Mouse (Mus musculus) forebrain, embryonic 13.5 days (tissue): ENCODE measurements around the gene Mns1. TPM values are rescaled to one million over a fixed set of nuclear protein-coding genes. Genes with fewer than 3 reads are reported as not detected.
A peak's percentile ranks its signal among the peaks of the same experiment; 100 is the strongest.
"Not testable (repeated sequence)": the region's sequence is repeated elsewhere in the genome, so short reads cannot be mapped to it uniquely, and the experiment has no call there.

ENCODE experiments used
- ATAC-seq: fragments of 200-750 bp; cut with Nextera tagmentation; 2 replicates; pipeline ENCODE4 v1.8.0; 2017
- H3K27ac ChIP-seq: fragments of 300-500 bp; sonication (generic); 2 replicates; pipeline ENCODE4 v1.5.1; 2015; ENCODE audit warnings: inconsistent platforms, mild to moderate bottlenecking, moderate library complexity
- H3K27me3 ChIP-seq: fragments of 300-500 bp; sonication (generic); 2 replicates; pipeline ENCODE4 v1.6.1; 2015; ENCODE audit warnings: mild to moderate bottlenecking, inconsistent platforms
- H3K36me3 ChIP-seq: fragments of 300-500 bp; sonication (generic); 2 replicates; pipeline ENCODE4 v1.6.1; 2015; ENCODE audit warnings: mild to moderate bottlenecking, inconsistent platforms; ENCODE audit not compliant: poor library complexity, severe bottlenecking
- H3K4me1 ChIP-seq: fragments of 300-500 bp; sonication (generic); 2 replicates; pipeline ENCODE4 v1.6.1; 2015; ENCODE audit warnings: inconsistent platforms
- H3K4me2 ChIP-seq: fragments of 300-500 bp; sonication (generic); 2 replicates; pipeline ENCODE4 v1.6.1; 2015; ENCODE audit warnings: inconsistent platforms, mild to moderate bottlenecking, moderate library complexity
- H3K4me3 ChIP-seq: fragments of 300-500 bp; sonication (generic); 2 replicates; pipeline ENCODE4 v1.5.1; 2015; ENCODE audit warnings: mild to moderate bottlenecking, inconsistent platforms
- H3K9ac ChIP-seq: fragments of 300-500 bp; sonication (generic); 2 replicates; pipeline ENCODE4 v1.6.1; 2015; ENCODE audit warnings: mild to moderate bottlenecking, inconsistent platforms
- H3K9me3 ChIP-seq: fragments of 300-500 bp; sonication (generic); replicated peaks from 2 replicates; pipeline ENCODE4 v1.6.1; 2016; ENCODE audit warnings: inconsistent platforms
- WGBS: fragments of 180-500 bp; shearing (Covaris S2); methylation state at CpG from one replicate; pipeline ENCODE4 v1.1.7; 2015; 5-methylcytosine and 5-hydroxymethylcytosine counted together
- polyA plus RNA-seq: library from polyadenylated mRNA; unstranded; fragments of >200 nt; fragmentation: Nextera tagmentation; extraction: Ambion mirVana; gene quantifications from 2 replicates; pipeline ENCODE4 v1.2.1, GENCODE M21; 2015

Mns1 gene
- polyA plus RNA-seq, 1 experiment from 2014 or later = 30.4 TPM

GRCm38 (mm10) chr9:72438749-72439148 lies 938 bp downstream of the Mns1 start:
- H3K27me3 ChIP-seq = no peaks in the 10 kb centered on the region
- peak overlapping the region; percentile 76 for H3K9ac ChIP-seq
- H3K9me3 ChIP-seq = no peaks in the 10 kb centered on the region
- H3K4me1 ChIP-seq = peaks cover 18% of the 10 kb centered on the region
- WGBS = 2% methylated on average over 9 of the region's 9 CpGs
- H3K4me3 ChIP-seq = peak overlapping the region; percentile 63
- ATAC-seq = 0 out of 2 replicates have a peak, but pooled peaks have one; percentile 17
- 0 out of 2 replicates have a peak, but pooled peaks cover 5% of the 10 kb centered on the region for H3K36me3 ChIP-seq
- no peak overlapping the region for H3K27ac ChIP-seq
- peak overlapping the region; percentile 90 for H3K4me2 ChIP-seq

GRCm38 (mm10) chr9:72440358-72440757 lies 2.5 kb downstream of the Mns1 start:
- no peak overlapping the region for H3K4me2 ChIP-seq
- no peak for ATAC-seq
- WGBS = 97% methylated on average over 4 of the region's 4 CpGs
- no peak overlapping the region for H3K4me3 ChIP-seq
- H3K27ac ChIP-seq = no peak overlapping the region
- peaks cover 17% of the 10 kb centered on the region for H3K36me3 ChIP-seq
- no peaks in the 10 kb centered on the region for H3K9me3 ChIP-seq
- no peaks in the 10 kb centered on the region for H3K27me3 ChIP-seq
- peaks cover 18% of the 10 kb centered on the region for H3K4me1 ChIP-seq
- H3K9ac ChIP-seq = no peak overlapping the region

GRCm38 (mm10) chr9:72440948-72441926 lies 3.4 kb downstream of the Mns1 start:
- Histone ChIP-seq H3K4me3 (no peak overlapping the region), H3K36me3 (peaks cover 19% of the 10 kb centered on the region), H3K27me3 (no peaks in the 10 kb centered on the region), H3K4me2 (no peak overlapping the region), H3K9ac (no peak overlapping the region), H3K4me1 (peaks cover 18% of the 10 kb centered on the region), H3K9me3 (no peaks in the 10 kb centered on the region), H3K27ac (no peak overlapping the region)
- no peak for ATAC-seq
- 84% methylated on average over 8 of the region's 8 CpGs for WGBS

GRCm38 (mm10) chr9:72441927-72442715 lies 4.3 kb downstream of the Mns1 start:
- no peak overlapping the region for H3K4me3 ChIP-seq
- no peak overlapping the region for H3K27ac ChIP-seq
- peaks cover 18% of the 10 kb centered on the region for H3K4me1 ChIP-seq
- H3K9ac ChIP-seq = no peak overlapping the region
- no peak for ATAC-seq
- 94% methylated on average over 10 of the region's 10 CpGs for WGBS
- H3K36me3 ChIP-seq = peaks cover 27% of the 10 kb centered on the region
- no peaks in the 10 kb centered on the region for H3K9me3 ChIP-seq
- H3K4me2 ChIP-seq = no peak overlapping the region
- no peaks in the 10 kb centered on the region for H3K27me3 ChIP-seq

- Histone ChIP-seq H3K27me3 (no peaks in the 10 kb centered on the region), H3K4me1 (no peaks in the 10 kb centered on the region), H3K4me2 (no peak overlapping the region), H3K36me3 (peaks cover 57% of the 10 kb centered on the region), H3K27ac (no peak overlapping the region), H3K9ac (no peak overlapping the region), H3K9me3 (no peaks in the 10 kb centered on the region), H3K4me3 (no peak overlapping the region)
- ATAC-seq = no peak
- 60% methylated on average over 8 of the region's 8 CpGs for WGBS
These were observed 10.2 kb downstream of the Mns1 start for GRCm38 (mm10) chr9:72448026-72448425.

GRCm38 (mm10) chr9:72449367-72449766 lies 11.6 kb downstream of the Mns1 start:
- no peak overlapping the region for H3K27ac ChIP-seq
- H3K4me2 ChIP-seq = no peak overlapping the region
- H3K36me3 ChIP-seq = peaks cover 61% of the 10 kb centered on the region
- ATAC-seq = no peak
- H3K9ac ChIP-seq = no peak overlapping the region
- H3K27me3 ChIP-seq = no peaks in the 10 kb centered on the region
- no peaks in the 10 kb centered on the region for H3K9me3 ChIP-seq
- H3K4me1 ChIP-seq = no peaks in the 10 kb centered on the region
- H3K4me3 ChIP-seq = no peak overlapping the region
- 90% methylated on average over 7 of the region's 7 CpGs for WGBS

GRCm38 (mm10) chr9:72449841-72450240 lies 12.0 kb downstream of the Mns1 start:
- H3K36me3 ChIP-seq = peaks cover 60% of the 10 kb centered on the region

GRCm38 (mm10) chr9:72450363-72450762 lies 12.6 kb downstream of the Mns1 start:
- Histone ChIP-seq H3K27ac (no peak overlapping the region), H3K9ac (no peak overlapping the region), H3K4me3 (no peak overlapping the region), H3K9me3 (no peaks in the 10 kb centered on the region), H3K36me3 (peaks cover 59% of the 10 kb centered on the region), H3K4me1 (no peaks in the 10 kb centered on the region), H3K4me2 (no peak overlapping the region), H3K27me3 (no peaks in the 10 kb centered on the region)
- 94% methylated on average over 1 of the region's 1 CpGs for WGBS
- ATAC-seq = no peak

More at GRCm38 (mm10) chr9:72449841-72450240, 12.0 kb downstream of the Mns1 start:
- Histone ChIP-seq H3K4me3 (no peak overlapping the region), H3K9me3 (no peaks in the 10 kb centered on the region), H3K27me3 (no peaks in the 10 kb centered on the region), H3K27ac (no peak overlapping the region), H3K4me2 (no peak overlapping the region), H3K9ac (no peak overlapping the region), H3K4me1 (no peaks in the 10 kb centered on the region)
- WGBS = 89% methylated on average over 2 of the region's 2 CpGs
- ATAC-seq = no peak

- no peak for ATAC-seq
- Histone ChIP-seq H3K27ac (no peak overlapping the region), H3K9me3 (no peaks in the 10 kb centered on the region), H3K4me1 (no peaks in the 10 kb centered on the region), H3K36me3 (peaks cover 63% of the 10 kb centered on the region), H3K4me2 (no peak overlapping the region), H3K9ac (no peak overlapping the region), H3K4me3 (no peak overlapping the region), H3K27me3 (no peaks in the 10 kb centered on the region)
- 89% methylated on average over 6 of the region's 6 CpGs for WGBS
These were observed 13.3 kb downstream of the Mns1 start for GRCm38 (mm10) chr9:72451111-72451510.

- H3K27ac ChIP-seq, H3K9ac ChIP-seq, H3K27me3 ChIP-seq, H3K4me1 ChIP-seq, ATAC-seq, H3K4me3 ChIP-seq, H3K4me2 ChIP-seq, H3K9me3 ChIP-seq: not testable (repeated sequence)
- peaks cover 63% of the 10 kb centered on the region for H3K36me3 ChIP-seq
These were observed 16.5 kb downstream of the Mns1 start for GRCm38 (mm10) chr9:72454281-72454680.

GRCm38 (mm10) chr9:72456374-72456773 lies 18.6 kb downstream of the Mns1 start:
- 36% methylated on average over 1 of the region's 1 CpGs for WGBS
- no peak for ATAC-seq
- H3K4me1 ChIP-seq = no peaks in the 10 kb centered on the region
- no peak overlapping the region for H3K4me3 ChIP-seq
- H3K9me3 ChIP-seq = no peaks in the 10 kb centered on the region
- peaks cover 68% of the 10 kb centered on the region for H3K36me3 ChIP-seq
- no peak overlapping the region for H3K9ac ChIP-seq
- no peak overlapping the region for H3K4me2 ChIP-seq
- no peak overlapping the region for H3K27ac ChIP-seq
- H3K27me3 ChIP-seq = no peaks in the 10 kb centered on the region

- Histone ChIP-seq H3K4me3 (no peak overlapping the region), H3K27ac (no peak overlapping the region), H3K36me3 (peaks cover 66% of the 10 kb centered on the region), H3K4me2 (no peak overlapping the region), H3K4me1 (no peaks in the 10 kb centered on the region), H3K27me3 (no peaks in the 10 kb centered on the region), H3K9me3 (no peaks in the 10 kb centered on the region), H3K9ac (no peak overlapping the region)
- ATAC-seq = peak; percentile 87
- WGBS = 17% methylated on average over 5 of the region's 5 CpGs
These were observed 20.4 kb downstream of the Mns1 start for GRCm38 (mm10) chr9:72458233-72458632.
